Mouse (Mus musculus): ENCODE measurements at regions not wholly inside any gene's neighbourhood (a gene's known extent, or its start where the extent isn't known, plus 50 kb on each side); places are given as distances from the start of the nearest gene placed in this dataset.
A peak's percentile ranks its signal among the peaks of the same experiment; 100 is the strongest.

DNA sequence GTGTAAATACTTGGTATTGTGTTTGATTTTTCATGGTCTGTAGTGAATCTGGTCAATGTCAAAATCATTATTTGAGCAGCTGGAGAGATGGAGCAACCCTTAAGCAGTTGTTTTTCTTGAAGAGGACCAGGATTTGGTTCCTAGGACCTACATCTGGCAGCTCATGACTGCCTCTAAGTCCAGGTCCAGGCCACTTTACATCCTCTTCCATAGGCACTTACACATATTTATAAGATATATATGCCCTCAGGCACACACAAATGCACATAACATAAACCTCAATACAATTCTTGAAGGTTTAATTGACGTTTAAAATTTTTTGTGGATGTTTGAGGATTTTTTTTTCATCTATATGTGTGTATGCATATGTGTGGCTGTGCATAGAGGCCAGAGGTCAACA, 96.8 kb upstream of the Fam240b start:
- Histone ChIP-seq H3K27me3 (ENCODE audit: insufficient read depth, low read length) (no peaks in the 10 kb centered on the region), H3K4me3 (ENCODE audit: low read depth, low read length) (no peak overlapping the region), H3K36me3 (replicated peaks) (no peaks in the 10 kb centered on the region), H3K9me3 (replicated peaks) (no peaks in the 10 kb centered on the region), H3K4me1 (ENCODE audit: insufficient read depth, low read depth, low read length) (no peaks in the 10 kb centered on the region)
- TF ChIP-seq GATA1 (IDR thresholded peaks at IDR 0.05; ENCODE audit: borderline replicate concordance, low read length): no peak
- no peak for TF ChIP-seq POLR2AphosphoS5 (IDR thresholded peaks at IDR 0.05; ENCODE audit: insufficient replicate concordance, low read depth, low read length)
- TF ChIP-seq GATA2 (IDR thresholded peaks at IDR 0.05; ENCODE audit: borderline replicate concordance, low read depth, low read length): no peak
- TF ChIP-seq TAL1 (conservative IDR thresholded peaks at IDR 0.05; ENCODE audit: low read depth, low read length): no peak
- no peak for TF ChIP-seq CTCF (IDR thresholded peaks at IDR 0.05; ENCODE audit: low read depth, low read length)
- DNase-seq (ENCODE audit: low spot score) (no peak), ATAC-seq (ENCODE audit: extremely low read depth, insufficient number of reproducible peaks, low FRiP score, poor library complexity, severe bottlenecking) (no peak)

DNA sequence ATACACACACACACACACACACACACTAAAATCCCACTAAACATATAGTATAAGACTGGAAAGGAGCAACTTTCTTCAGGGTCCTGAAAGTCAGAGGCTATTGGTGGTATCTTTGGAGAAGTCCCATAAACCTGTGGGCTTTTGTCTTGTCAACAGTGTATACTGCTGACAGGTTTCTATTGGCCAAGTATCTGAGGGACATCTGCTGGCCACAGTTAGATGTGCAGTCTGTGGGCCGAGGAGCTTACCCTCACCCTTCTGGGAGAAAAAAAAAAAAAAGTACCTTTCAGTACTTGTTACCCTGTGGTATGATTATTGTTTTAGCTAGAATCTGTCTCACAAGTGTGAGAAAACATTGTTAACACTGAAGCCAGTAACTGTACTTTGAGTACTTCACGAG, 76.1 kb upstream of the Fam240b start:
- ATAC-seq (ENCODE audit: extremely low read depth, insufficient number of reproducible peaks, low FRiP score, poor library complexity, severe bottlenecking) (peak; percentile 63), DNase-seq (ENCODE audit: low spot score) (no peak)
- Histone ChIP-seq H3K36me3 (replicated peaks) (no peaks in the 10 kb centered on the region), H3K27me3 (ENCODE audit: insufficient read depth, low read length) (no peaks in the 10 kb centered on the region), H3K4me3 (ENCODE audit: low read depth, low read length) (no peak overlapping the region), H3K4me1 (ENCODE audit: insufficient read depth, low read depth, low read length) (no peaks in the 10 kb centered on the region), H3K9me3 (replicated peaks) (peaks cover 7% of the 10 kb centered on the region; the same call in 1 of the 2 replicates)
- no peak for TF ChIP-seq GATA1 (IDR thresholded peaks at IDR 0.05; ENCODE audit: borderline replicate concordance, low read length)
- TF ChIP-seq POLR2AphosphoS5 (IDR thresholded peaks at IDR 0.05; ENCODE audit: insufficient replicate concordance, low read depth, low read length): no peak

DNA sequence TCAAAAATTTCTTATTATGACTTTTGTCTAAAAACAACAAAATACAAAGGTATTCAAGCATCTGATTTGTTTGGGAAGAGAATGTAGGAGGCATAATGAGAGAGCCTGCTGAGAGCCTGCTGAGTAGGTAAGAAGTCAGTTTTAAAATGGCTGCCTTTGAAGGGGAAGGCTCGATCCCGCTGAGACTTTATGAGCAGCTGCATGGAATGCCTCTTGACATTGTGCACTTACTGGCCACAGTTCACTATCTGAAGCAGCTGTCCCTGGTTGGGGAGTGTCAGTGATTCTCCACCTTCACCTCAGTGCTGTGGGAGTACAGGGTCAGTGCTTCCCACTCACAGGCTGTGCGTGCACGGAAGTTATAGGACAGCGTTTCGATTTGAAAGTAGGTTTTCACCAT, 71.3 kb upstream of the Fam240b start:
- Histone ChIP-seq H3K4me3 (ENCODE audit: low read depth, low read length) (no peak overlapping the region), H3K36me3 (replicated peaks) (no peaks in the 10 kb centered on the region), H3K9me3 (replicated peaks) (peaks cover 7% of the 10 kb centered on the region; the same call in 1 of the 2 replicates), H3K27me3 (ENCODE audit: insufficient read depth, low read length) (no peaks in the 10 kb centered on the region), H3K4me1 (ENCODE audit: insufficient read depth, low read depth, low read length) (no peaks in the 10 kb centered on the region; the same call in 1 of the 2 replicates)
- DNase-seq (ENCODE audit: low spot score): no peak
- ATAC-seq (ENCODE audit: extremely low read depth, insufficient number of reproducible peaks, low FRiP score, poor library complexity, severe bottlenecking): no peak
- TF ChIP-seq GATA2 (IDR thresholded peaks at IDR 0.05; ENCODE audit: borderline replicate concordance, low read depth, low read length) (no peak), TAL1 (conservative IDR thresholded peaks at IDR 0.05; ENCODE audit: low read depth, low read length) (no peak), POLR2AphosphoS5 (IDR thresholded peaks at IDR 0.05; ENCODE audit: insufficient replicate concordance, low read depth, low read length) (no peak), GATA1 (IDR thresholded peaks at IDR 0.05; ENCODE audit: borderline replicate concordance, low read length) (no peak), CTCF (IDR thresholded peaks at IDR 0.05; ENCODE audit: low read depth, low read length) (no peak)

DNA sequence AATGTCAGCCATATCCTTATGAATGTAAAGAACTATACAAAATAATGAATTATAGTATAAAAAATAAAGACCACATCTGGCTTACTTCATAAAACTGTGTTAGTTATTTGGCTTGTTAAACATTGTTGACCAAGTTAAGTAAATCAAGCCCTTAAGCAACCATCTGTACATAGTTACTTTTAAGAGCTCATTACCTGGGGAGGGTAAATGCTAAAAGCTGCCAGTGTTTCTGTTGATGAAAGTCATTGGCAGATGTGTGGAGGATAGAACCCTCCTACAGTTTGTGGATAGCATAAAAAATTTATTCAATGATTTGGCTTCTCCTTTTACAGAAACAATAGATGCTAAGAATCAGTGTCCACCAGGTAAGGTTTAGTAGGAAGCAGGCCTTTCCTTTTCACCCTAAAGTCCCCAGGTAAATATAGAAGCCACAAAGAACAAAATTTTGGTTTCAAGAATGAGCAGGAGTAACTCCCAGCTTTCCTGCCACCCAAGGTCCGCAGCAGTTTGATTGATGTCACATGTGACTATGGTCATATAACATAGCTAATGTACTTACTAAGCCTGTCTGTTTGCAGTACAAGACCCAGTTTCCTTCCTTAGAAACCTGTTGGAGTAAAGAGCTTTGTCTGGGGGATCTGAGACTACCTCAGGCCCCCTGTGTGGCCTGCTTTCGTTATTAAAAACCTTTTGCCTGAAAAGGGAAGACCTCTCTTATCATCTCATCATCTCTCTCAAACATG, 69.5 kb upstream of the Fam240b start:
- ATAC-seq (ENCODE audit: extremely low read depth, insufficient number of reproducible peaks, low FRiP score, poor library complexity, severe bottlenecking): no peak
- H3K4me3 ChIP-seq (ENCODE audit: low read depth, low read length): no peak overlapping the region
- no peaks in the 10 kb centered on the region; the same call in 1 of the 2 replicates for H3K4me1 ChIP-seq (ENCODE audit: insufficient read depth, low read depth, low read length)
- no peaks in the 10 kb centered on the region for H3K36me3 ChIP-seq (replicated peaks)
- TF ChIP-seq CTCF (IDR thresholded peaks at IDR 0.05; ENCODE audit: low read depth, low read length) (no peak), POLR2AphosphoS5 (IDR thresholded peaks at IDR 0.05; ENCODE audit: insufficient replicate concordance, low read depth, low read length) (no peak), TAL1 (conservative IDR thresholded peaks at IDR 0.05; ENCODE audit: low read depth, low read length) (no peak), GATA2 (IDR thresholded peaks at IDR 0.05; ENCODE audit: borderline replicate concordance, low read depth, low read length) (no peak)
- peaks cover 7% of the 10 kb centered on the region; the same call in 1 of the 2 replicates for H3K9me3 ChIP-seq (replicated peaks)
- no peaks in the 10 kb centered on the region for H3K27me3 ChIP-seq (ENCODE audit: insufficient read depth, low read length)
- DNase-seq (ENCODE audit: low spot score): no peak

DNA sequence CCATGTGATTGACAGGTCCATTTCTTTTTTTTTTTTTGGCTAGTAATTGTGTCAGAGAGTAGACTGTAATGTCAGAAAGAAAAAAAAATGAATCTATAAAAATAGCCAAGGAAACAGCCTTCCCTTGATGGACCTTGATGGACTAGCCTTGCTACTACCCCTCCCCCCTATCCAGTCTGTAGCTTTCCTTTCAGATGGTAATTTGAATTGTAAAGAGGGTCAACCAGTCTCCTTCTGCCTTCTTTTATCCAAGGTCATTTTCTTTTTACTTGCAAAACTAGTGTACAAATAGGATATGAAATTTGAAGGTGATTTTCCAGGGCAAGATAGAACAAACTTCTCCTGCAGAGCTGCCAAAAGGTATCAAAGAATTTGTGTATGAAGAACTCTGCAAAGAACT, 68.2 kb upstream of the Fam240b start:
- Histone ChIP-seq H3K4me1 (ENCODE audit: insufficient read depth, low read depth, low read length) (no peaks in the 10 kb centered on the region; the same call in 1 of the 2 replicates), H3K4me3 (ENCODE audit: low read depth, low read length) (no peak overlapping the region), H3K27me3 (ENCODE audit: insufficient read depth, low read length) (no peaks in the 10 kb centered on the region), H3K9me3 (replicated peaks) (peaks cover 7% of the 10 kb centered on the region; the same call in 1 of the 2 replicates), H3K36me3 (replicated peaks) (no peaks in the 10 kb centered on the region)
- ATAC-seq (ENCODE audit: extremely low read depth, insufficient number of reproducible peaks, low FRiP score, poor library complexity, severe bottlenecking) (no peak), DNase-seq (ENCODE audit: low spot score) (no peak)
- TF ChIP-seq TAL1 (conservative IDR thresholded peaks at IDR 0.05; ENCODE audit: low read depth, low read length): no peak
- TF ChIP-seq GATA2 (IDR thresholded peaks at IDR 0.05; ENCODE audit: borderline replicate concordance, low read depth, low read length): no peak
- TF ChIP-seq CTCF (IDR thresholded peaks at IDR 0.05; ENCODE audit: low read depth, low read length): no peak
- TF ChIP-seq GATA1 (IDR thresholded peaks at IDR 0.05; ENCODE audit: borderline replicate concordance, low read length): no peak
- TF ChIP-seq POLR2AphosphoS5 (IDR thresholded peaks at IDR 0.05; ENCODE audit: insufficient replicate concordance, low read depth, low read length): no peak

All from G1E (cell line).